Mouse (Mus musculus) lung, postnatal 0 days (tissue): ENCODE measurements around the gene Spn. TPM values are rescaled to one million over a fixed set of nuclear protein-coding genes. Genes with fewer than 3 reads are reported as not detected.
"Not testable (repeated sequence)": the region's sequence is repeated elsewhere in the genome, so short reads cannot be mapped to it uniquely, and the experiment has no call there.

ENCODE experiments used
- ATAC-seq: fragments of 200-750 bp; cut with Nextera tagmentation; 2 replicates; pipeline ENCODE4 v1.8.0; 2017; ENCODE audit warnings: moderate library complexity
- DNase-seq: peaks from one replicate; pipeline ENCODE4 v3.0.0-alpha.2; 2016; ENCODE audit warnings: low spot score
- H3K27ac ChIP-seq: fragments of 300-500 bp; sonication (generic); 2 replicates; pipeline ENCODE4 v1.5.1; 2014; ENCODE audit warnings: antibody characterized with exemption, mild to moderate bottlenecking, low read length, mixed read lengths
- H3K27me3 ChIP-seq: fragments of 300-500 bp; sonication (generic); replicated peaks from 2 replicates; pipeline ENCODE4 v1.6.1; 2014; ENCODE audit warnings: low read length, mixed read lengths; ENCODE audit not compliant: insufficient read depth
- H3K36me3 ChIP-seq: fragments of 300-500 bp; sonication (generic); 2 replicates; pipeline ENCODE4 v1.6.1; 2014; ENCODE audit warnings: low read length, mixed read lengths; ENCODE audit not compliant: insufficient read depth
- H3K4me1 ChIP-seq: fragments of 300-500 bp; sonication (generic); 2 replicates; pipeline ENCODE4 v1.6.1; 2014; ENCODE audit warnings: antibody characterized with exemption, low read depth, low read length, mixed read lengths; ENCODE audit not compliant: insufficient read depth
- H3K4me2 ChIP-seq: fragments of 300-500 bp; sonication (generic); replicated peaks from 2 replicates; pipeline ENCODE4 v1.6.1; 2014; ENCODE audit warnings: low read depth, mild to moderate bottlenecking, low read length, moderate library complexity, mixed read lengths
- H3K4me3 ChIP-seq: fragments of 300-500 bp; sonication (generic); 2 replicates; pipeline ENCODE4 v1.5.1; 2014; ENCODE audit warnings: low read depth, low read length
- H3K9ac ChIP-seq: fragments of 300-500 bp; sonication (generic); replicated peaks from 2 replicates; pipeline ENCODE4 v1.6.1; 2014; ENCODE audit warnings: low read depth, mild to moderate bottlenecking
- H3K9me3 ChIP-seq: fragments of 300-500 bp; sonication (generic); 2 replicates; pipeline ENCODE4 v1.6.1; 2016; ENCODE audit warnings: low read length, mixed read lengths
- CTCF ChIP-seq: IDR thresholded peaks from 2 replicates; pipeline ENCODE4 v1.5.1; 2016; ENCODE audit warnings: antibody characterized with exemption, mild to moderate bottlenecking
- EP300 ChIP-seq: IDR thresholded peaks from 2 replicates; pipeline ENCODE4 v1.6.1; 2016; ENCODE audit warnings: antibody characterized with exemption, mild to moderate bottlenecking, control low read depth
- WGBS: fragments of 180-500 bp; shearing (Covaris S2); extraction: QIAGEN DNeasy Blood & Tissue Kit; methylation state at CpG from one replicate; pipeline ENCODE4 v1.1.7; 2014; 5-methylcytosine and 5-hydroxymethylcytosine counted together
- polyA plus RNA-seq: library from polyadenylated mRNA; unstranded; fragments of >200 nt; fragmentation: Nextera tagmentation; extraction: Ambion mirVana; gene quantifications from 2 replicates; pipeline ENCODE4 v1.2.1, GENCODE M21; 2015

Gene Spn
- polyA plus RNA-seq, 1 experiment from 2014 or later = 0.73 TPM

DNA sequence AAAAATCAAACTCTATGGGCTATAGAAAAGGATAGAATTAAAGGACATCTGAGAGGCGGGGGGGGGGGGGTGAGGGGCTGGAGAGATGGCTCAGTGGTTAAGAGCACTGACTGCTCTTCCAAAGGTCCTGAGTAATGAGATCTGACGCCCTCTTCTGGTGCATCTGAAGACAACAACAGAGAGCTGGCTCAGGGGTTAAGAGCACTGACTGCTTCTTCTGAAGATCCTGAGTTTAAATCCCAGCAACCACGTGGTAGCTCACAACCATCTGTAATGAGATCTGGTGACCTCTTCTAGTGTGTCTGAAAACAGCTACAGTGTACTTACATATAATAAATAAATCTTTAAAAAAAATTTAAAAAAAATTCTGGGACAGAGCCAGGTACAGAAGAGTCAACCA lies 44.1 kb upstream of the Spn start:
- peak; percentile 15; the same call in 1 of the 2 replicates for TF ChIP-seq CTCF
- not testable (repeated sequence) for H3K27ac ChIP-seq, H3K4me2 ChIP-seq, H3K27me3 ChIP-seq, H3K9me3 ChIP-seq, DNase-seq, H3K9ac ChIP-seq, H3K4me1 ChIP-seq, H3K4me3 ChIP-seq, H3K36me3 ChIP-seq, ATAC-seq
- 29% methylated on average over 3 of the region's 3 CpGs for WGBS

DNA sequence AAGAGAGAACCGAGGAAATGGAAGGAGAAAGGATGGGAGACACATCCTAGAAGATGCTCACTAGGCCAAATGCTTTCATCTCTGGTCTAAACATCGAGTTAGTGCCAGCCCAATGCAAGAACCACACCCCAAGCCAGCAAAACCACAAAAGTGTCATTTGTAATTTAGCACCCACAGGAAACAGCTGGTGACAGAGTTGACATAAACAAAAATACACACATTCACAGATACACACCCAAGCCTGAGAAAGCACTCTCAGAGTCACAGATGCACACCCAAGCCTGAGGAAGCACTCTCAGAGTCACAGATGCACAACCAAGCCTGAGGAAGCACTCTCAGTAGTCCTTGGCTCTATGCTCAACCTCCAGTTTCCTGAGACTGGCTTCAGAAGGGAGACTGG lies 43.2 kb upstream of the Spn start:
- H3K9me3 ChIP-seq = no peaks in the 10 kb centered on the region
- TF ChIP-seq EP300 (no peak), CTCF (no peak)
- H3K27me3 ChIP-seq = no peaks in the 10 kb centered on the region
- no peak overlapping the region for H3K4me3 ChIP-seq
- 37% methylated on average over 2 of the region's 2 CpGs for WGBS
- DNase-seq = no peak
- H3K9ac ChIP-seq = no peak overlapping the region
- H3K36me3 ChIP-seq = no peaks in the 10 kb centered on the region
- no peak overlapping the region for H3K27ac ChIP-seq
- H3K4me1 ChIP-seq = no peaks in the 10 kb centered on the region
- ATAC-seq = no peak
- no peak overlapping the region for H3K4me2 ChIP-seq

DNA sequence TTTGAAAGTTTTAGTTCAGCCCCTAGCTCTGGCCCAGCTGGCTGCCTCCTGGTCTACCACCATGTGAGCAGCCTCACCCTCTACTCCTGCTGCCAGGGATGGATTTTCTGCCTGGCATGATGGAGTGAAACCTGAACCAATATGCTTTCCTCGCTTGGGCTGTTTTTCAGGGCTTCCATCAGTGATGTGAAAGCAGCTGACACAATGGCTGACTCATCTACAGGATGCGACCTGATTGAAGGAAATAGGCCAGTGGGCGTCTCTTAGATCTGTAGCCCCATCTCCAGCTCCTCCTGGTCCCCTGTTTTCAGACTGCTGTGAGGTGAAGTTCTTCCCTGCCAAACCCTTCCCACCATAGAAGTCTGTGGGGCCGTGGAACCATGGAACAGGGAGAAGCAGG lies 39.3 kb upstream of the Spn start:
- ATAC-seq = no peak
- no peaks in the 10 kb centered on the region for H3K36me3 ChIP-seq
- no peak overlapping the region for H3K4me3 ChIP-seq
- no peaks in the 10 kb centered on the region for H3K4me1 ChIP-seq
- H3K27ac ChIP-seq = no peak overlapping the region
- H3K27me3 ChIP-seq = no peaks in the 10 kb centered on the region
- no peak overlapping the region for H3K4me2 ChIP-seq
- H3K9me3 ChIP-seq = no peaks in the 10 kb centered on the region
- 73% methylated on average over 4 of the region's 4 CpGs for WGBS
- no peak for DNase-seq
- H3K9ac ChIP-seq = no peak overlapping the region
- TF ChIP-seq CTCF = no peak
- TF ChIP-seq EP300 = no peak

DNA sequence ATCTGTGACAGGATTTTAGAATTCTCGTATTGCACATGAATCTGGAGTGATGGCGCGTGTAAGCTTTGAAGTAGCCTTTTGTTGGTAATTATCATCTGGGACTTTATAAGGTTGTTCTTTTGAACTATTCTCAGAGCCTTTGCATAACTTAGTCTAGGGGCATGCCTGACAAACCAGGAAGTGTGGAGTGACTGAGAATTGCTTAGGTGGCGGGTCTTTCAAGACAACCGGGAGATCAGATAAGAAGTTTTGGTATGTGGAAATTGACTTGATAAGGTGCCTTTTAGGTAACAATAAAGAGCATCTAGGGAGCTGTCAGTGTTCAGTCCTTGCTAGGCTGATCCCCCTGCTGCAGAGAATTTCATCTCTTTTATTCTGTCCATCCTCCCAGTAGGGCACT lies 28.9 kb upstream of the Spn start:
- TF ChIP-seq CTCF (no peak), EP300 (no peak)
- no peaks in the 10 kb centered on the region for H3K9me3 ChIP-seq
- H3K27ac ChIP-seq = no peak overlapping the region
- no peak overlapping the region for H3K9ac ChIP-seq
- H3K36me3 ChIP-seq = no peaks in the 10 kb centered on the region
- H3K4me1 ChIP-seq = no peaks in the 10 kb centered on the region
- no peaks in the 10 kb centered on the region for H3K27me3 ChIP-seq
- no peak overlapping the region for H3K4me3 ChIP-seq
- no peak overlapping the region for H3K4me2 ChIP-seq
- DNase-seq = no peak
- WGBS = 66% methylated on average over 5 of the region's 5 CpGs
- no peak for ATAC-seq

DNA sequence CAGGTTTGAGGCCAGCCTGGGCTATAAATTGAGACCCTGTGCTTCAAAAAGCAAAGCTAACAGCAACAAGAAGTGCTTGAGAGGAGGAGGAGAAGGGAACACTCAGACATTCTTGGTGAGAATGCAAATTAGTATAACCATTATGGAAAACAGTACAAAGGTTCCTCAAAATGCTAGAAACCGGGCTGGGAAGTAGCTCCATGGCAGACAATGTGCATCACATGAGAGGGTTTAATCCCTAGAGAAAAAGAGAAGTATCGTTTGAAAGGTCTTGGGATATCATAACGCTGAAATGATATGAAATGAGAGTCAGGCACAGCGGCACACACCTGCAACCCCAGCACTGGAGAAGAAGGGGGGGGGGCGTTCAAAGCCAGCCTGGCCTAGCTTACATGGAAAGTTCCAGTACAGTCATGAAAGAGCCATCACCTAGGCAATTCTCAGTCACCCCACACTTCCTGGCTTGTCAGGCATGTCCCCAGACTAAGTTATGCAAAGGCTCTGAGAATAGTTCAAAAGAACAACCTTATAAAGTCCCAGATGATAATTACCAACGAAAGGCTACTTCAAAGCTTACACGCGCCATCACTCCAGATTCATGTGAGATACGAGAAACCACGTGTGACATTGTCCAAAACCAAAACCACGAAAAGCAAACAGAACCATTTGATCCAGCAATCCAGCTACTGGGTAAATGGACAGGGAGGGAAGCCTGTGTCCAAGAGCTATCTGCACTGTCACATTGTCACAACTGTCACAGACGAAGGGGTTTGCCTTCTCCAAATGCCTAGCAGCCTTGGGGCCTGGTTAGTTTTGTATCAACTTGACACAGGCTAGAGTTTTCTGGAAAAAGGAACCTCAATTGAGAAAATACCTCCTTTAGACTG lies 28.2 kb upstream of the Spn start:
- H3K36me3 ChIP-seq = no peaks in the 10 kb centered on the region
- no peaks in the 10 kb centered on the region for H3K4me1 ChIP-seq
- no peak for TF ChIP-seq CTCF
- TF ChIP-seq EP300 = no peak
- H3K4me3 ChIP-seq = no peak overlapping the region
- DNase-seq (no peak), ATAC-seq (no peak)
- no peaks in the 10 kb centered on the region for H3K9me3 ChIP-seq
- H3K27me3 ChIP-seq = no peaks in the 10 kb centered on the region
- no peak overlapping the region for H3K4me2 ChIP-seq
- 79% methylated on average over 12 of the region's 12 CpGs for WGBS
- H3K27ac ChIP-seq = no peak overlapping the region
- no peak overlapping the region for H3K9ac ChIP-seq

DNA sequence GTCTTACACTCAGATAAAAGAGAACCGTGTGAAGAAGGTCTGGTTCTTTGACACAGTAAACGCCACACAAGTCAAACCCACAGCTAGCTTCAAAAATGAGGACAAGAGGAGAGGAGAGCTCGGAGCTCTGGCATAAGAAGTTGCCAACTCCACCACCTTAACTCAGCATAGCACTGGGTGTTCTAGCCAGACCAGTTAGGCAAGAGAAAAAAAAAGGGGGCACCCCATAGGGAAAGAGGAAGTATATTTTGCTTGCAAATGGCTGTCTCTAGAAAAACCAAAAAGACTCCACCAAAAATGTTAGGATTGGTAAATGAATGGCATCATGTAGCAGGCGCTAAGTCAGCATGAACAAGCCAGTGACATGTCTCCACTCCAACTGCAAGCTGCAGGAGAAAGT lies 26.4 kb upstream of the Spn start:
- no peak overlapping the region for H3K27ac ChIP-seq
- TF ChIP-seq CTCF (no peak), EP300 (no peak)
- H3K4me3 ChIP-seq = no peak overlapping the region
- H3K9ac ChIP-seq = no peak overlapping the region
- no peaks in the 10 kb centered on the region for H3K36me3 ChIP-seq
- H3K27me3 ChIP-seq = no peaks in the 10 kb centered on the region
- no peak for ATAC-seq
- WGBS = 74% methylated on average over 4 of the region's 4 CpGs
- no peak overlapping the region for H3K4me2 ChIP-seq
- H3K4me1 ChIP-seq = no peaks in the 10 kb centered on the region
- DNase-seq = no peak
- no peaks in the 10 kb centered on the region for H3K9me3 ChIP-seq
